Mouse (Mus musculus) limb, embryonic 12.5 days (tissue): Measurements from ENCODE around the gene AI413582. TPM values are rescaled to one million over a fixed set of nuclear protein-coding genes. Genes with fewer than 3 reads are reported as not detected.

Experiments
- ATAC-seq: fragments of 200-750 bp; cut with Nextera tagmentation; 2 replicates; pipeline ENCODE4 v1.8.0; 2017; ENCODE audit warnings: low read depth, moderate TSS enrichment; ENCODE audit not compliant: insufficient number of reproducible peaks, insufficient read depth, low FRiP score, low TSS enrichment
- H3K27ac ChIP-seq: fragments of 300-500 bp; sonication (generic); 2 replicates; pipeline ENCODE4 v1.5.1; 2016; ENCODE audit warnings: mild to moderate bottlenecking, moderate library complexity
- H3K27me3 ChIP-seq: fragments of 300-500 bp; sonication (generic); 2 replicates; pipeline ENCODE4 v1.6.1; 2016; ENCODE audit warnings: mild to moderate bottlenecking, moderate library complexity
- H3K36me3 ChIP-seq: fragments of 300-500 bp; sonication (generic); 2 replicates; pipeline ENCODE4 v1.6.1; 2016; ENCODE audit warnings: mild to moderate bottlenecking, moderate library complexity
- H3K4me1 ChIP-seq: fragments of 300-500 bp; sonication (generic); replicated peaks from 2 replicates; pipeline ENCODE4 v1.6.1; 2016
- H3K4me2 ChIP-seq: fragments of 300-500 bp; sonication (generic); 2 replicates; pipeline ENCODE4 v1.6.1; 2016; ENCODE audit warnings: mild to moderate bottlenecking, moderate library complexity
- H3K4me3 ChIP-seq: fragments of 300-500 bp; sonication (generic); replicated peaks from 2 replicates; pipeline ENCODE4 v1.5.1; 2016; ENCODE audit warnings: mild to moderate bottlenecking
- H3K9ac ChIP-seq: fragments of 300-500 bp; sonication (generic); replicated peaks from 2 replicates; pipeline ENCODE4 v1.6.1; 2016; ENCODE audit warnings: mild to moderate bottlenecking, moderate library complexity
- H3K9me3 ChIP-seq: fragments of 300-500 bp; sonication (generic); 2 replicates; pipeline ENCODE4 v1.6.1; 2016; ENCODE audit warnings: mild to moderate bottlenecking, moderate library complexity
- WGBS: fragments of 180-500 bp; shearing (Covaris S2); methylation state at CpG from one replicate; pipeline ENCODE4 v1.1.7; 2016; 5-methylcytosine and 5-hydroxymethylcytosine counted together
- polyA plus RNA-seq: library from polyadenylated mRNA; unstranded; fragments of >200 nt; fragmentation: Nextera tagmentation; extraction: Ambion mirVana; gene quantifications from 2 replicates; pipeline ENCODE4 v1.2.1, GENCODE M21; 2016

AI413582 gene
- polyA plus RNA-seq, 1 experiment from 2014 or later: 16.6 TPM

GRCm38 (mm10) chr17:27578487-27578886 lies 12.9 kb upstream of the AI413582 start:
- Histone ChIP-seq H3K4me2 (no peak overlapping the region), H3K9ac (no peak overlapping the region), H3K27ac (no peak overlapping the region), H3K27me3 (no peaks in the 10 kb centered on the region), H3K4me1 (peaks cover 18% of the 10 kb centered on the region), H3K4me3 (no peak overlapping the region), H3K36me3 (peaks cover 94% of the 10 kb centered on the region), H3K9me3 (no peaks in the 10 kb centered on the region)
- no peak for ATAC-seq
- WGBS: 95% methylated on average over 10 of the region's 10 CpGs

GRCm38 (mm10) chr17:27577468-27577867 lies 11.9 kb upstream of the AI413582 start:
- Histone ChIP-seq H3K4me3 (no peak overlapping the region), H3K27ac (no peak overlapping the region), H3K36me3 (peaks cover 92% of the 10 kb centered on the region), H3K9me3 (no peaks in the 10 kb centered on the region), H3K27me3 (no peaks in the 10 kb centered on the region), H3K4me2 (no peak overlapping the region), H3K9ac (no peak overlapping the region), H3K4me1 (peaks cover 18% of the 10 kb centered on the region)
- WGBS: 77% methylated on average over 6 of the region's 6 CpGs
- ATAC-seq: no peak

- Histone ChIP-seq H3K4me3 (no peak overlapping the region), H3K27ac (peak overlapping the region; percentile 60), H3K9me3 (no peaks in the 10 kb centered on the region), H3K9ac (no peak overlapping the region; the same call in 1 of the 2 replicates), H3K36me3 (peaks cover 79% of the 10 kb centered on the region), H3K27me3 (no peaks in the 10 kb centered on the region), H3K4me1 (peaks cover 18% of the 10 kb centered on the region), H3K4me2 (no peak overlapping the region)
- no peak for ATAC-seq
- WGBS: 83% methylated on average over 7 of the region's 7 CpGs
Observed at GRCm38 (mm10) chr17:27576056-27576455, 10.5 kb upstream of the AI413582 start.

GRCm38 (mm10) chr17:27575116-27575776 lies 9.7 kb upstream of the AI413582 start:
- WGBS: 21% methylated on average over 10 of the region's 10 CpGs
- H3K27ac ChIP-seq: peak overlapping the region; percentile 60
- no peak overlapping the region for H3K4me3 ChIP-seq
- no peak overlapping the region for H3K4me2 ChIP-seq
- no peak overlapping the region for H3K9ac ChIP-seq
- peaks cover 71% of the 10 kb centered on the region for H3K36me3 ChIP-seq
- no peaks in the 10 kb centered on the region for H3K9me3 ChIP-seq
- peaks cover 18% of the 10 kb centered on the region for H3K4me1 ChIP-seq
- no peaks in the 10 kb centered on the region for H3K27me3 ChIP-seq
- no peak for ATAC-seq

DNA sequence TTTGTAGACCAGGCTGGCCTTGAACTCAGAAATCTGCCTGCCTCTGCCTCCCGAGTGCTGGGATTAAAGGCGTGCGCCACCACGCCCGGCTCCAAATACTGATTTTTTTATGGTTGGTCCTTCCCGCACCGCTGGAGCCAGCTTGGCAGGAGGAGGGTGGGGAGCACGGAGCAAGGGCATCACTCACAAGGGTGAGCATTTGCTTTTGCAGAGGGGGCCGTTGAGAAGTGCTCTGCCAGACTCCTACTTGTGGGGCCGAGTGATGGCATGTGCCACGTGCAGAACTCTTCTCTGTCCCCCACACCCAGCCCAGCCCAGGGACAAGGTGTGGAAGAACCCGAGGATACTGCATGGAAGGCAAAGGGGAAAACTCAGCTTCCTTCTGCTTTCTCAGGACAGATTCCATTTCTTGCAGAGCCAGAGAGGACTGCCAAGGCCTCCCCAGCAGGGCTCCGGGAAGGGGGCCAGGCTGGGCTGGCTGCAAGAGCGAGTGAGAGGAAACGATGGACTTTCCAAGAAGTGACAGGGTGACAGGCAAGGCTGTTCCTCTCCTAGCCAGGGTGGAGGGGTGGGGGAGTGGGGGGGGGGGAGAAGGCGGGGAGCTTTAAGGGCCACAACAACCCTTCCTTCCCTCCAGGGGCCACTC lies 9.0 kb upstream of the AI413582 start:
- H3K4me1 ChIP-seq: peaks cover 18% of the 10 kb centered on the region
- H3K36me3 ChIP-seq: peaks cover 65% of the 10 kb centered on the region
- 88% methylated on average over 15 of the region's 16 CpGs for WGBS
- no peak overlapping the region for H3K4me3 ChIP-seq
- peak overlapping the region; percentile 60 for H3K27ac ChIP-seq
- H3K4me2 ChIP-seq: no peak overlapping the region
- no peak overlapping the region for H3K9ac ChIP-seq
- H3K27me3 ChIP-seq: no peaks in the 10 kb centered on the region
- no peak for ATAC-seq
- no peaks in the 10 kb centered on the region for H3K9me3 ChIP-seq

DNA sequence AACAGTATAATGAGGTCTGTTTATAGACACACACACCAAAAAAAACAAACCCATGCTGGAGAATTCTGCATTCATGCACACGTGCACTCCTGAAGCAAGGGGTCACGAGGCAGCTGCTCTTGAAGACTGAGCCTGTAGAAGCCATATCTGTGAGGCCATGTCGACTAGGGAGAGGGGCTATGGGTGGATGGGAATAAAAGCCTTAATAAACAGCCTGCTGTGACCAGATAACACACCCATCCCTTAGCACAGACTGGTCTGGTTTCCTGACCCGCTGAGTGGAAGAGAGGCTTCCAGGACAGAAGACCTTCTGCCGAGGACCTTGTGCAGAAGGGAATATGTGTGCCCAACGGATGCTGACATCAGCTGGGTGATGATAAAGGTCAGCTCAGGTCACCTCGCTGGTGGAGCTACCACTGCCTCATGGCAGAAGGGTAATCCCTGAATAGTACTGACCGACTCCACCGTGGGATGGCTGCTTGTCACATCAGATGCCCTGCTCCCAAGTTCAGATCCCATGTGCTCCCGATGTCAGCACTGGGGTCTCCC lies 8.3 kb upstream of the AI413582 start:
- WGBS: 85% methylated on average over 10 of the region's 10 CpGs

GRCm38 (mm10) chr17:27571315-27571714 lies 5.8 kb upstream of the AI413582 start:
- Histone ChIP-seq H3K36me3 (peaks cover 34% of the 10 kb centered on the region), H3K4me3 (no peak overlapping the region), H3K27ac (no peak overlapping the region), H3K9me3 (no peaks in the 10 kb centered on the region), H3K27me3 (no peaks in the 10 kb centered on the region), H3K9ac (no peak overlapping the region), H3K4me2 (no peak overlapping the region), H3K4me1 (peaks cover 21% of the 10 kb centered on the region)
- WGBS: 76% methylated on average over 8 of the region's 8 CpGs
- no peak for ATAC-seq

More for the DNA sequence above, 8.3 kb upstream of the AI413582 start:
- H3K9ac ChIP-seq: no peak overlapping the region
- H3K27ac ChIP-seq: no peak overlapping the region
- no peak overlapping the region for H3K4me2 ChIP-seq
- no peaks in the 10 kb centered on the region for H3K9me3 ChIP-seq
- peaks cover 57% of the 10 kb centered on the region for H3K36me3 ChIP-seq
- H3K27me3 ChIP-seq: no peaks in the 10 kb centered on the region
- no peak for ATAC-seq
- no peak overlapping the region for H3K4me3 ChIP-seq
- H3K4me1 ChIP-seq: peaks cover 18% of the 10 kb centered on the region

- no peak for ATAC-seq
- no peak overlapping the region for H3K27ac ChIP-seq
- no peak overlapping the region for H3K4me2 ChIP-seq
- 95% methylated on average over 5 of the region's 5 CpGs for WGBS
- no peaks in the 10 kb centered on the region for H3K9me3 ChIP-seq
- no peak overlapping the region for H3K4me3 ChIP-seq
- H3K4me1 ChIP-seq: peaks cover 21% of the 10 kb centered on the region
- no peak overlapping the region for H3K9ac ChIP-seq
- H3K27me3 ChIP-seq: no peaks in the 10 kb centered on the region
- peaks cover 16% of the 10 kb centered on the region; the same call in 1 of the 2 replicates for H3K36me3 ChIP-seq
Observed at GRCm38 (mm10) chr17:27568228-27568627, 2.7 kb upstream of the AI413582 start.

DNA sequence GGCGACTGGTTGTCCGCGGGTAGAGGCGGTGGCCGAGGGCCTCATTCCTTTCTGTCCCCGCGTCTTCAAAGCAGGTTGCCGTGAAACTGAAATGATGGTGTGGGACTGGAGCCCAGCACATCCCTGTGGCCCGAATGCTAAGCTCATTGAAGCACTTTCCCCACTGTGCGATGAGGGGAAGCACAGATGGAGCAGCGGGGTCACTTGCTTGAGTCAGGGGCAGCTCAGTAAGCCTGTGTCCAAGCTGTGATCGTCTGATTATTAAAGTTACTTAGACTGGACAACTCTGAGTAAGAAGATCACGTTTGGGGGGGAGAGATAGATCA lies 349 bp upstream of the AI413582 start:
- peak; percentile 14; the same call in 1 of the 2 replicates for ATAC-seq
- peak overlapping the region; percentile 7; the same call in 1 of the 2 replicates for H3K27ac ChIP-seq
- WGBS: 1% methylated on average over 13 of the region's 13 CpGs

DNA sequence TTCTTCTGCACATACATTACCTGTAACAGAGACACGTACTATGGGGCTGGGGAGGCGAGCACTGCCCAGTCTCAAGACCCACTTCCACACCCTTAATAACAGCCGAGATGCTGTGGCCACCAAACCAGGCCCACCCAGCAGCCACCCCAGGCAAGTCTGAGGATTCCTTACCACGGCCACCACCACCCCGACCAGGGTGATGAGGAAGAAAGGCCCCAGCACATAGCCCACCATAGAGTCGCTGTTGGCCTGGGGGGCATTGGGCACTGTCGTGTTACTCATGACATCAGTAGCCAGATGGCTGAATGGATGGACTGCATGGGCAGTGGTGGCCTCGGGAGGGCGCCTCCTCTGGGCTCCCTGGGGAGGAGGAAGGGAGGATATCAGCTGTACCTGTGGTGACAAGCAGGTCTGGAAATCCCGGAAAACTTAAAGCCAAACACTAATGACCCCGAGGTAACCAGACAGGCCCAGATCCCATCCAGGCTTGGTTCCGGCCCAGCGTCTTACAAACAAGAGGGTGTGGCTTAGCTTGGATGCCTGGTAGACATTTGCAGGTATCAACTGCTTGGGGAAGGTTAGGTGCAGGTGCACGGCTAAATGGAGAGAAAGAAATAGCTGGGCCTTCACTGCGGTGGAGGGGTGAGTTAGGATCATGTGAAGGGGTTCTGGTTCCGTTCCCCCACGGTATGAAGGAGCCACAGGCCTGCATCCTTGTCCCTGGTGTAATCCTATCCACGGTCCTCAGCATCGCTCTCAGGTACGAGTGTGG lies 979 bp downstream of the AI413582 start:
- H3K9me3 ChIP-seq: no peaks in the 10 kb centered on the region
- peak overlapping the region; percentile 50 for H3K4me3 ChIP-seq
- H3K36me3 ChIP-seq: peaks cover 31% of the 10 kb centered on the region
- 9% methylated on average over 20 of the region's 20 CpGs for WGBS
- peak overlapping the region; percentile 95 for H3K4me2 ChIP-seq
- H3K9ac ChIP-seq: peak overlapping the region; percentile 51
- H3K4me1 ChIP-seq: peaks cover 38% of the 10 kb centered on the region
- peak overlapping the region; percentile 20 for H3K27ac ChIP-seq
- no peaks in the 10 kb centered on the region for H3K27me3 ChIP-seq
- ATAC-seq: no peak

More for the DNA sequence above, 349 bp upstream of the AI413582 start:
- peaks cover 20% of the 10 kb centered on the region for H3K36me3 ChIP-seq
- peak overlapping the region; percentile 50 for H3K4me3 ChIP-seq
- peak overlapping the region; percentile 51 for H3K9ac ChIP-seq
- H3K27me3 ChIP-seq: no peaks in the 10 kb centered on the region
- no peaks in the 10 kb centered on the region for H3K9me3 ChIP-seq
- H3K4me1 ChIP-seq: peaks cover 28% of the 10 kb centered on the region
- peak overlapping the region; percentile 95 for H3K4me2 ChIP-seq

DNA sequence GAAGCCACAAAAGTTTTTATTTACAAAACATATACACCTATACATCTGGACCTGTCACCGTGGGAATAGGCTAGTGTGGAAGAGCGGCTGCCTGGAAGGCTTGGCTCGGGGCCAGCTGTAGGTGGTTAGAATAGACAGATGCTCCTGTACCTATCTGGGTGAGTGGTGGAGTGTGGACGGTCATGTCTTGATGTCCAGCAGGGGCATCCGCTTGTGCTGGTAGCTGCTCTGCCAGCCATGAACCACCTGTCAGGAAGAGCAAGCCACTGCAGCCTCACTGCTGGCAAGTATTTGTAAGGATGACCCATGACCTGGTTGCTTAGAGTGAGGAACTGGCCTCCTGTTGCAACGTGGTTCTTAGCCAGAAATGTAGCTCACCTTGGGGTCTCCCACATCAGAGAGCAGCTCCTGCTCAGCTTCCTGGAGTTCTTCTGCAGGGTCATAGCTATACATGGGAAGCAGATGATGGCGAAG lies 1.7 kb downstream of the AI413582 start:
- no peaks in the 10 kb centered on the region for H3K9me3 ChIP-seq
- 48% methylated on average over 7 of the region's 7 CpGs for WGBS
- no peak overlapping the region for H3K4me3 ChIP-seq
- H3K4me1 ChIP-seq: peaks cover 45% of the 10 kb centered on the region
- H3K27me3 ChIP-seq: no peaks in the 10 kb centered on the region
- peaks cover 31% of the 10 kb centered on the region for H3K36me3 ChIP-seq
- H3K9ac ChIP-seq: no peak overlapping the region
- H3K4me2 ChIP-seq: 0 out of 2 replicates have a peak overlapping the region, but pooled peaks have one; percentile 95
- no peak overlapping the region for H3K27ac ChIP-seq
- ATAC-seq: no peak
